Mouse (Mus musculus): ENCODE measurements around the gene Fam160a1.

DNA sequence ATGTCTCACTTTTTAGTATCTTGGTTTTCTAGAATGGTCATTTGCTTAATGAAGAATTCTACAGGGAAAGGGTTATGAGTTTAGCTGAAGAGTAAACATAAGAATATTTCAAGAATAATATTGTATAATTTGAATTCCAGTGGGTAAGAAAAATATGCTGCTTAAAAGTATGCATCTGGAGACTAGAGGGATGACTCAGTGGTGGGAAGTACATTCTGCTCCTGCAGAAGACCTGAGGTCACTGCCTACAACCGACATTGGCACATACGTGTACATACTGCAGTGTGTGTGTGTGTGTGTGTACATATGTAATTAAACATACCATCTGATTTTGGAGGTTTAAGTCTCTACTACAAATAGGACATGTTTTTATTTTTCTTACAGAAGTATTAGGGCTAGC is 181.5 kb downstream of the Fam160a1 start:
- no peak for TF ChIP-seq CTCF (IDR thresholded peaks at IDR 0.05; ENCODE audit: borderline replicate concordance, insufficient read depth, low read depth, low read length)
- TF ChIP-seq POLR2A (IDR thresholded peaks at IDR 0.05; ENCODE audit: borderline replicate concordance, insufficient read depth, low read length), result no peak

Measured in cerebellum, adult 2 months (tissue).